Mouse (Mus musculus) neural tube, embryonic 14.5 days (tissue): ENCODE measurements at regions not wholly inside any gene's neighbourhood (a gene's known extent, or its start where the extent isn't known, plus 50 kb on each side); places are given as distances from the start of the nearest gene placed in this dataset.

Experiments used
- ATAC-seq: fragments of 200-750 bp; cut with Nextera tagmentation; 2 replicates; pipeline ENCODE4 v1.8.0; 2017; ENCODE audit warnings: low read depth, mild to moderate bottlenecking, moderate TSS enrichment, moderate library complexity
- H3K27ac ChIP-seq: fragments of 300-500 bp; sonication (generic); 2 replicates; pipeline ENCODE4 v1.5.1; 2014; ENCODE audit warnings: low read depth, mild to moderate bottlenecking, control low read depth, low read length, moderate library complexity, mixed read lengths
- H3K27me3 ChIP-seq: fragments of 300-500 bp; sonication (generic); 2 replicates; pipeline ENCODE4 v1.6.1; 2014; ENCODE audit warnings: low read length; ENCODE audit not compliant: control insufficient read depth, insufficient read depth
- H3K36me3 ChIP-seq: fragments of 300-500 bp; sonication (generic); 2 replicates; pipeline ENCODE4 v1.6.1; 2014; ENCODE audit warnings: low read length, mixed read lengths; ENCODE audit not compliant: control insufficient read depth, insufficient read depth
- H3K4me1 ChIP-seq: fragments of 300-500 bp; sonication (generic); 2 replicates; pipeline ENCODE4 v1.6.1; 2014; ENCODE audit warnings: low read length; ENCODE audit not compliant: control insufficient read depth, insufficient read depth
- H3K4me2 ChIP-seq: fragments of 300-500 bp; sonication (generic); 2 replicates; pipeline ENCODE4 v1.6.1; 2014; ENCODE audit warnings: mild to moderate bottlenecking, low read depth, low read length, control low read depth
- H3K4me3 ChIP-seq: fragments of 300-500 bp; sonication (generic); 2 replicates; pipeline ENCODE4 v1.5.1; 2014; ENCODE audit warnings: low read depth, low read length, control low read depth, mixed read lengths
- H3K9ac ChIP-seq: fragments of 300-500 bp; sonication (generic); replicated peaks from 2 replicates; pipeline ENCODE4 v1.6.1; 2014; ENCODE audit warnings: low read depth, mild to moderate bottlenecking, control low read depth, low read length, mixed read lengths
- H3K9me3 ChIP-seq: fragments of 300-500 bp; sonication (generic); 2 replicates; pipeline ENCODE4 v1.6.1; 2016; ENCODE audit warnings: low read length; ENCODE audit not compliant: control insufficient read depth
- WGBS: fragments of 180-500 bp; shearing (Covaris S2); extraction: QIAGEN DNeasy Blood & Tissue Kit; methylation state at CpG from one replicate; pipeline ENCODE4 v1.1.7; 2014; 5-methylcytosine and 5-hydroxymethylcytosine counted together

DNA sequence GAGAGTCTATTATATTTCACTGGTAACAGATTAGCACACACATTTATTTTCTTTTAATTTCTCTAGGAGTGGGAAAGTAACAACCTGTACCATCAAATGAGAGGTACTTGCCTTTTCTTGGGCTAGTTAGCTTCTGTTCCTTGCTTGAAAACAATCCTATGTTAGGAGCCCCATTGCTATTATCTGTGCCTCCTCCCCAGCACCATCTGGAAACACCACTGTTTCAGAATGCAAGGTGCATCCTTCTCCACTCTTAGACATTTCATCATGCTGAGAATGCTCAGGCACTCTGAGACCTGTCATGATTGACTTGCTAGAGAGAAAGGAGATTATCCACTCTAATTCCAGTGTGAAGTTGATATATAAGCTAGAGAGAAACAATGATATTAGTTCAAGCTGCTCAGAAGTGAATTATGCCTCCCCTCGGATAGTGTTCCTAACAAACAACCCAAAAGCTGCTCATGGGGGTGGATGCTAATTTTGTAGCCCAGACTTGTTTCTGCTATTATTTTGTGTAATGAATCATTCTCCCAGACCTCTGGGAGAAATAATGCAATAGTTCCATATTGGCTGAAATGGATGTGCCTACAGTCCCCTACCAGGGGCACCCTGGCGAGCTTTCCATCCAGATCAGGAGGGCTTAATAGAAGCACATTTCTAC is 119.0 kb upstream of the Cttnbp2 start:
- no peak for ATAC-seq
- Histone ChIP-seq H3K27me3 (no peaks in the 10 kb centered on the region), H3K9ac (no peak overlapping the region), H3K27ac (no peak overlapping the region), H3K4me1 (no peaks in the 10 kb centered on the region), H3K4me3 (no peak overlapping the region), H3K36me3 (no peaks in the 10 kb centered on the region), H3K9me3 (no peaks in the 10 kb centered on the region), H3K4me2 (no peak overlapping the region)
- WGBS = 68% methylated on average over 2 of the region's 2 CpGs

DNA sequence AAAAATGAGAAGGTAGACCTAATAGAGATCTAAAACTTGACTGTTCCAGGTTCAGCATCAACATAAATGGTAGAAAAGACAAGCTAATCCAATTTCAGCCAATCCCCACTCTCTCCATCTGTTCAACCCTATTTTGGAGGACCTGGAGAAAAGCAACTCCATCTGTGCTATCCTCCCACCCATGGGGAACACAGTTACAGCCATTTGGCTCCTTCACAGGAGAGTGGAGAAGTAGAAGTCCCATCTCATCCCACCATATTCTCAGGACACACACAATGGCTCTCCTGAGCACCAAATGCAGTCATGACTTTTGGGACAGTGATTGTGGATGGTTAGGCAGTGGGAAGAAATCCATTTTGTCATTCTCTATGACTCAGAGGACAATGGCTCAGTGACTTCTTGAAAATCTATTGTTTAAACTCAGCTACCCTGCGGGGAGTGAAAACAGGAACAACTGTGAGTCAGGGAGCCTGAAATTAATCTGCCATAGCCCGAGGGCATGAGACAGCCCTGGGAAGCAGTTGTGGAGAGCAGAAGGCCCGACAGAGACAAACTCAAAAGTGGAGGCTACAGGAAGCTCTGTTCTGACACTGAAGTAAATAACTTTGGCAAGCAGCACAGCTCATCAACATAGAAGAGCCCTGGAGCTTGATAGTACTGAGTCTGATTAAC is 125.2 kb upstream of the Cttnbp2 start:
- H3K27me3 ChIP-seq = no peaks in the 10 kb centered on the region
- H3K4me1 ChIP-seq = no peaks in the 10 kb centered on the region
- H3K9ac ChIP-seq = no peak overlapping the region
- peak; percentile 56 for ATAC-seq
- no peak overlapping the region for H3K4me3 ChIP-seq
- H3K9me3 ChIP-seq = no peaks in the 10 kb centered on the region
- H3K4me2 ChIP-seq = no peak overlapping the region
- H3K36me3 ChIP-seq = no peaks in the 10 kb centered on the region
- 30% methylated on average over 3 of the region's 3 CpGs for WGBS
- no peak overlapping the region for H3K27ac ChIP-seq

DNA sequence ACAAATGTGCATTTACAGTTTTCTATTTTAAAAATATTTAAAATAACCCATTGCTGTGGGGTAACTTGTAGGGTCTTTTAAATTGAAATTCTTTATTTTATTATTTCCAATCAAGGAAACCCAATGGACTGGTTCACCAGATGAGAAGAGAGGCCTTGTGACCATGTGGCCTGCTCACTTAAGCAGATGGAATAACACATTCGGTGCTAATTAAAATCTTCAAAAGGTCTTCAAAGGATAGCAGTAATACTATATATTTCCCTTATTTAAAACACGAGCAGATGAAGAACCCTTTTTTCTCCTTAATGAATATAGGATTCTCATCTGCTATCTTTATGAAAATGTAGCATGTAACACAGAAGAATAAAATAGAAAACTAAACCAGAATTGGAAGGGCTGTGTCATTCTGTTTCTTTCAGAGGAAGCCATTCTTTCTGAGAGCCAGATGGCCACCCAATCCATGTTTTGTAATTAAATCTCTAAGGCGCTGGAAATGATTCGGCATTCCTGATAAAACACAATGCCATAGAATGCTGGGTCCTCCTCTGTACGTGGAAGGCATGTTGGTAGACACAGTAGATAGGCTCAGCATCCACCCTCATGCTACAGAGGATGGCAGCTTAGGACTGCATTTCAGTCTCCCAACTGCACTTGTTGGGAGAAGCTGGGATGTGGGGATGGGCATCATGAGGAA is 134.4 kb upstream of the Cttnbp2 start:
- no peaks in the 10 kb centered on the region for H3K4me1 ChIP-seq
- H3K27me3 ChIP-seq = no peaks in the 10 kb centered on the region
- H3K9me3 ChIP-seq = no peaks in the 10 kb centered on the region
- no peak for ATAC-seq
- H3K27ac ChIP-seq = no peak overlapping the region
- WGBS = 74% methylated on average over 5 of the region's 5 CpGs
- no peak overlapping the region for H3K9ac ChIP-seq
- H3K4me2 ChIP-seq = no peak overlapping the region
- no peak overlapping the region for H3K4me3 ChIP-seq
- no peaks in the 10 kb centered on the region for H3K36me3 ChIP-seq

DNA sequence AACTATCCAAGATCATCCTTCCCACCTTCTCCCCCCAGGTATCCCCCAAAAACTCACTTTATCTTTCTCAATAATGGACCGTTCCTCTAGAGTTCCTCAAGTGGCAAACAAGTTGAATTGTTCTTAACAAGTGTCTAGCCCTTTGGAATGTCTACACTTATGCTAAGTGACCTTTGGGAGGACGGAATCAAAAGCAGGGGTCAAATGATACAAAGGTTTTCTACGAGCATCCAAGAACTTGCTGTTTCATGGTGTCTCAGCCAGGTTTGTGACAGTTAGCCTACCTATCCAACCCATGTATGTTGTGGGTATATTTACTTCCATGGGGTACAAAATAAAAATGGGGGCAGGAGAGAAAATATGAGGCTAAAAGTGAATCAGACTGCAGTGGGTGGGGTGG is 136.7 kb upstream of the Cttnbp2 start:
- no peak for ATAC-seq
- H3K36me3 ChIP-seq = no peaks in the 10 kb centered on the region
- 87% methylated on average over 3 of the region's 3 CpGs for WGBS
- no peaks in the 10 kb centered on the region for H3K9me3 ChIP-seq
- no peak overlapping the region for H3K4me2 ChIP-seq
- no peak overlapping the region for H3K9ac ChIP-seq
- no peaks in the 10 kb centered on the region for H3K27me3 ChIP-seq
- H3K4me1 ChIP-seq = no peaks in the 10 kb centered on the region
- no peak overlapping the region for H3K4me3 ChIP-seq
- no peak overlapping the region for H3K27ac ChIP-seq

DNA sequence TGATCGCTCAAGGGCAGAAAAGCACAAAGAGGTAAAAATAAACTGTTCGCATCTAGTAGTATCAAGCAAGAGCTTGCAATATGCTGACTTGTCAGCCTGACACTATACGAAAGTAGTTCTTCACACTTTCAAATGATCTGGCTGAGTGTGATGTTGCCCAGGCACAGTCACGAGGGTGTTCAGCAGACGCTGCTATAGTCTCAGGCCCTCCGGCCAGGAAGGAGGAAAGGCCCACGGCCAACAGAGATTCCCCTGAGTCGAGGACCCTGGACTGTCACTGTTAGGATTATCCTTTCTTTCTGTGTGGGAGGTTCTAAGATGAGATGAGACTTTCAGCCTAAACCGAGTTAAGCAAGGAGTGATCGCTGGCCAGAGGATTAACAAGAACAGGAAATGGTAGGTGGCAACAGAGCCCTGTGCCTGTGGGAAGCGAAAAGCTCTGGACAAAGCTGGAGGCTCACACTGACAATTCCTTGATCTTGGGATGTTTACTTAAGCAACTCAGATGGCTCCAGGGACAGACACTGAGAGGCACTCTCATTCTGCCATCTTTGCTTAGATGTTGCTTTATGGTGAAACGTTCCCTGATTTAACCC is 137.5 kb upstream of the Cttnbp2 start:
- no peaks in the 10 kb centered on the region for H3K9me3 ChIP-seq
- H3K27ac ChIP-seq = no peak overlapping the region
- H3K36me3 ChIP-seq = no peaks in the 10 kb centered on the region
- no peaks in the 10 kb centered on the region for H3K27me3 ChIP-seq
- no peak overlapping the region for H3K9ac ChIP-seq
- WGBS = 85% methylated on average over 12 of the region's 12 CpGs
- no peaks in the 10 kb centered on the region for H3K4me1 ChIP-seq
- ATAC-seq = no peak
- no peak overlapping the region for H3K4me2 ChIP-seq
- H3K4me3 ChIP-seq = no peak overlapping the region

DNA sequence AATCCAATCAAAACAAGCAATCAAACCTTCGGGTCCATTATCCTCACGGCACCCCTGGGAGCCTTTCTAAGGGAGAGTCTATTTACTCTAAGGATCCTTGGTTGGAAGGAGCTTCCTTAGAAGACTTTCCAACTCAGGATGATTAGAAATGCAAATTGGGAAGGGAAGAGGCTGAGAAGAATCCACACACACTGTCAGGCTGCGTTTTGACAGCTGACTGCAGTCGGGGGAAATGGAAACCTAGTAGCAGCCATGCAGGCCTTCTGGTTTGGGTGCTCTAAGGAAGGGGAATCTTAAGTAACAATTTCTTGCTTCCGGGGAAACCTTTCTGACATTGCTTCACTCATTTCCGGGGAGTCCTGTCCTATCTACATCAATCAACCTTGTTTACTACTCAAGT is 139.6 kb upstream of the Cttnbp2 start:
- Histone ChIP-seq H3K9me3 (no peaks in the 10 kb centered on the region), H3K4me1 (no peaks in the 10 kb centered on the region), H3K36me3 (no peaks in the 10 kb centered on the region), H3K27me3 (no peaks in the 10 kb centered on the region), H3K4me2 (no peak overlapping the region), H3K4me3 (no peak overlapping the region), H3K27ac (no peak overlapping the region), H3K9ac (no peak overlapping the region)
- 42% methylated on average over 6 of the region's 6 CpGs for WGBS
- ATAC-seq = peak; percentile 39

DNA sequence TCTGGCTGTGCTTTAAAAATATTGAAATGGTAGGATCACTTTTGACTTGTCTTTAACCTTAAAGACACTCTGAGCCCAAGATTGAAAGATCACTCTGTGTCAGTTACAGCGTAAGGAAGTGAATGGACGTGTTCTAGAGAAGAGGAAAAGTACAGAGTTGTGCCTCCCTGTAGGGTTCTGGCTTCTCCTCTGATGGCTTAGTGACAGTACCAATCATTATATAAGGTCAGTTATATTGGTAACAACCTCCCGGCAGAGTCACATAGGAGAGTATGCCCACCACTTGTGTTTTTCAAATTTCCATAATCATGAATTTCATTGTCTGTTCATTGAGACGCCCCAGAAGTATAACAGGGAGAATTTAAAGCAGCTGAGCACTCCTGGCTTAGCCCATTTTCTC is 141.6 kb upstream of the Cttnbp2 start:
- no peak overlapping the region for H3K9ac ChIP-seq
- no peaks in the 10 kb centered on the region for H3K4me1 ChIP-seq
- 68% methylated on average over 4 of the region's 4 CpGs for WGBS
- no peak for ATAC-seq
- H3K27me3 ChIP-seq = no peaks in the 10 kb centered on the region
- no peak overlapping the region for H3K4me3 ChIP-seq
- H3K9me3 ChIP-seq = no peaks in the 10 kb centered on the region
- no peak overlapping the region for H3K4me2 ChIP-seq
- H3K27ac ChIP-seq = no peak overlapping the region
- H3K36me3 ChIP-seq = no peaks in the 10 kb centered on the region

DNA sequence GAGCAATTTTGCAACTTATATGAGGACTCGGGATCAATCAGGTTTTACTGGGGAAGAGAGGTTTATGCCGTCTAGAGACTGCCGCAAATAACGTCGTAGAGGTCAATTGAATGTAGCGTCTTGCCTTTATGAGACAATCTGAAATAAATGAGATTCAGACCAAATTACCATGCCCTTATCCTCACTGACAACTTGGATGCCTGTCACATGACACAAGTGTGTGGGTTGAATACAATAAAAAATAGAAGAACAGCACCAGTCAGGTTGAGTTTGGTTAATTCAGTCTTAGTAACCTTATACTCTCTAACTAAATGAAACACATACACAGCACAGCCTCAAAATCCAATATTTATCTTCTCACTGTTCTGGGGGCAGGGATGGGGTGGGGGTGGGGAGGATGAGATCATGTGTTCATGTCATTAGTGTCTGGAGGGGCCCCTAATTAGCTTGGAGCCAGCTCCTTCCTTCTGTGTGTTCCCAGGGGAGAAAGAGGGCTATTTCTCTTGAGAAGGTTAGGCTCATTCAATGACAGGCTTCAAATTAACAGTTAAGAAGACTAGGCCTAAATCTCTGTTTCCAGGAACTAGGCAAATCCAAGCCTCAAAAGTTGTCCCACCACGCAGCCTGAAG is 142.2 kb upstream of the Cttnbp2 start:
- WGBS = 53% methylated on average over 7 of the region's 7 CpGs
- H3K9me3 ChIP-seq = no peaks in the 10 kb centered on the region
- no peaks in the 10 kb centered on the region for H3K27me3 ChIP-seq
- no peak overlapping the region for H3K27ac ChIP-seq
- no peaks in the 10 kb centered on the region for H3K36me3 ChIP-seq
- peak; percentile 44; the same call in 1 of the 2 replicates for ATAC-seq
- H3K4me3 ChIP-seq = no peak overlapping the region
- H3K4me1 ChIP-seq = no peaks in the 10 kb centered on the region
- H3K9ac ChIP-seq = no peak overlapping the region
- no peak overlapping the region for H3K4me2 ChIP-seq
